Mouse (Mus musculus): ENCODE data around the gene Rasgrp3.

DNA sequence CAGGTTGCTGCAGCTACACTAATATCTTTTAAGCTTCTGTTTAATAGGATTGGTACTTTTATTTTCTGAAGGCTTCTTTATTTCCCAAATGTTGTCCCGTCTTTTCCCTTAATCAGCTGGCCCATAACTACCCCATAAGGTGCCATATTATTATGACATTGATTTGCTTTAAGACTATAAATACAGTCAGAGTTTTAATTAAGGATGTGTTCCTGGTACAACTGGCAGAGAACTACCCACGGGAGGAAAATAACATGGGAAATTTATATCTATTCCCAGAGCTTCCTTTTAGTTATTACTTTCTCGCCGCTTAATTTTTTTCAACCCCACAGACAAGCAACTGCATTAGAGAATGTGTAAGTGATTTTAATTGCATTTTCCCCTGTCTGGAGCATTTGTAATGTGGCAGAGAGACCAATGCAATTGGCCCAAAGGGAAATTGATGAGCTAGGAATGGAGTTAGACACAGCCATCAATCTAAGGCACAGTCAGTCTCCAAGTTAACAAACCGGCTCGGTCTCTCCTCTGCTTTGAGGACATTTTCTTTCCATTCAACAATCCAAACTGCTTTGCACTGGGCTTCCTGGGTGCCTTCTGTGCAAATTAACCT, 36.1 kb downstream of the Rasgrp3 start:
- TF ChIP-seq CTCF (IDR thresholded peaks at IDR 0.05; ENCODE audit: low read depth, low read length) (no peak), POLR2A (IDR thresholded peaks at IDR 0.05; ENCODE audit: extremely low read depth, insufficient read depth, low read length) (no peak)

Measured in liver, adult 2 months (tissue).